Mouse (Mus musculus): ENCODE results near the gene Unc80.

DNA sequence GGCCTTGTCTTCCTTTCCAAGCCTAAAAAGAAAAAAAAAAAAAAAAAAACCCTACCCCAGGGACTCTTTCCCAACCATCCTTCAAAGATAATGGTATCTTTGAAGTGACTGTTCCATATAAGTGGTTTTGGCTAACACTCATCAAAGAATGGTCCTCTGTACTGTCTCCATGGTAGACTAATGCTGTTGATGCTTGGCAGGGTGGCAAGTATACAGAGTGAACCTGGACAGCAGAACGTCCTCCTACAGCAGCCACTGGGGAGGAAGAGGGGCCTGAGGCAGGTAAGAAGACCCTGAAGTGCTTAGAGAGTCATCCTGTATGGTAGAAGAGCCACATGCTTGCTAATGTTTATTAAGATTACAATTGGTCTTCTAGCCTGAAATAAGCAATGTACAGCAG, 224.1 kb downstream of the Unc80 start:
- TF ChIP-seq CTCF (IDR thresholded peaks at IDR 0.05; ENCODE audit: extremely low read depth, insufficient read depth, insufficient read length, insufficient replicate concordance): no peak
- TF ChIP-seq POLR2A (IDR thresholded peaks at IDR 0.05; ENCODE audit: low read depth, low read length): no peak
